Mouse (Mus musculus) gastrocnemius, postnatal 36 days (tissue): ENCODE results near the gene Arpc5l. TPM values are rescaled to one million over a fixed set of nuclear protein-coding genes. Genes with fewer than 3 reads are reported as not detected.

Experiments used
- DNase-seq, 2 experiments: peaks; one replicate each; pipeline ENCODE4 v3.0.0; 2022
- intact Hi-C: fragments of 180-260 bp; cut with DNase I; formaldehyde crosslinking; loops from one replicate; pipeline ENCODE4 v1.15.1; 2025
- long read RNA-seq, 2 experiments: library from polyadenylated mRNA; stranded (forward); transcript quantifications; one replicate each; pipeline ENCODE4 v2.0.0; 2021
- total RNA-seq, 2 experiments: library from RNA; stranded (reverse); gene quantifications; 2 replicates each; pipeline ENCODE4 v1.2.3; 2021

Arpc5l gene
- 100 to 1,000 TPM in 1 of 2 experiments, 10 to 100 TPM in 1; 94.7 to 101 TPM for total RNA-seq
- long read RNA-seq, experiment 1, full-length matches to known transcripts: 10 of 55 reads
- long read RNA-seq, experiment 1, partial matches to known transcripts: 29 of 55 reads
- long read RNA-seq, experiment 1, other reads (novel, unspliced or antisense): 16 of 55 reads
- long read RNA-seq, experiment 2, transcript Arpc5l-201 (4 exons, 752 nt): major isoform, 10 of 72 reads
- long read RNA-seq, experiment 2, partial matches to known transcripts: 1 of 72 reads
- long read RNA-seq, experiment 2, other reads (novel, unspliced or antisense): 59 of 72 reads

GRCm38 (mm10) chr2:39004880-39005435 is at the start of gene Arpc5l:
TSS of gene Arpc5l (plus strand) at chr2:39005348.
- intact Hi-C loops: no loop called here
- DNase-seq: peak; percentile 81 to 88

- DNase-seq: no peak
- intact Hi-C loops: no loop called here
Observed at GRCm38 (mm10) chr2:38956062-38956461, 49.1 kb upstream of the Arpc5l start.

GRCm38 (mm10) chr2:38957671-38958223 is 47.4 kb upstream of the Arpc5l start:
- intact Hi-C loops: no loop called here
- no peak for DNase-seq

- intact Hi-C loops: no loop called here
- no peak for DNase-seq
Observed at GRCm38 (mm10) chr2:38964198-38964597, 41.0 kb upstream of the Arpc5l start.

- intact Hi-C loops: no loop called here
- no peak for DNase-seq
Observed at GRCm38 (mm10) chr2:38969650-38970049, 35.5 kb upstream of the Arpc5l start.

- no peak for DNase-seq
- intact Hi-C loops: no loop called here
Observed at GRCm38 (mm10) chr2:38970057-38970456, 35.1 kb upstream of the Arpc5l start.

- intact Hi-C loops: no loop called here
- no peak for DNase-seq
Observed at GRCm38 (mm10) chr2:38973223-38973622, 31.9 kb upstream of the Arpc5l start.

GRCm38 (mm10) chr2:38973701-38974100 is 31.4 kb upstream of the Arpc5l start:
- intact Hi-C loops: no loop called here
- DNase-seq: no peak

- DNase-seq: no peak
- intact Hi-C loops: no loop called here
Observed at GRCm38 (mm10) chr2:38974171-38974570, 31.0 kb upstream of the Arpc5l start.

GRCm38 (mm10) chr2:38975181-38975580 is 30.0 kb upstream of the Arpc5l start:
- intact Hi-C loops: no loop called here
- DNase-seq: no peak

GRCm38 (mm10) chr2:38975941-38976805 is 29.0 kb upstream of the Arpc5l start:
- no peak for DNase-seq
- intact Hi-C loops: no loop called here

- intact Hi-C loops: no loop called here
Observed at GRCm38 (mm10) chr2:38977837-38978236, 27.3 kb upstream of the Arpc5l start.

GRCm38 (mm10) chr2:38983456-38983855 is 21.7 kb upstream of the Arpc5l start:
- DNase-seq: no peak
- intact Hi-C loops: no loop called here

More at GRCm38 (mm10) chr2:38977837-38978236, 27.3 kb upstream of the Arpc5l start:
- no peak for DNase-seq

GRCm38 (mm10) chr2:38986580-38986979 is 18.6 kb upstream of the Arpc5l start:
- intact Hi-C loops: loop anchor here (2.0 kb wide), 1 partner anchor 46 kb away; no protein-coding TSS in a partner anchor
- DNase-seq: peak; percentile 49 to 73

GRCm38 (mm10) chr2:38987371-38987770 is 17.8 kb upstream of the Arpc5l start:
- intact Hi-C loops: loop anchor here (2.0 kb wide), 1 partner anchor 47 kb away; no protein-coding TSS in a partner anchor
- no peak for DNase-seq

- intact Hi-C loops: loop anchor here (2.0 kb wide), 1 partner anchor 47 kb away; no protein-coding TSS in a partner anchor
Observed at GRCm38 (mm10) chr2:38987803-38988510, 17.2 kb upstream of the Arpc5l start.

GRCm38 (mm10) chr2:38988929-38989328 is 16.2 kb upstream of the Arpc5l start:
- no peak for DNase-seq
- intact Hi-C loops: no loop called here

More at GRCm38 (mm10) chr2:38987803-38988510, 17.2 kb upstream of the Arpc5l start:
- no peak for DNase-seq

GRCm38 (mm10) chr2:38992004-38992403 is 13.1 kb upstream of the Arpc5l start:
- intact Hi-C loops: loop anchor here (10.0 kb wide), 1 partner anchor 197 kb away; no protein-coding TSS in a partner anchor
- DNase-seq: no peak

GRCm38 (mm10) chr2:38992452-38992851 is 12.7 kb upstream of the Arpc5l start:
- intact Hi-C loops: loop anchor here (10.0 kb wide), 1 partner anchor 198 kb away; no protein-coding TSS in a partner anchor

More at GRCm38 (mm10) chr2:38992452-38992851, 12.7 kb upstream of the Arpc5l start:
- no peak for DNase-seq
